Mouse (Mus musculus) liver, postnatal 0 days (tissue): ENCODE data around the gene Rtn3.

Experiments
- CTCF ChIP-seq: sonication (generic); IDR thresholded peaks from 2 replicates; pipeline ENCODE4 v1.5.1; 2016; ENCODE audit warnings: antibody characterized with exemption, low read depth
- EP300 ChIP-seq: IDR thresholded peaks from 2 replicates; pipeline ENCODE4 v1.6.1; 2016; ENCODE audit warnings: antibody characterized with exemption, low read depth, mild to moderate bottlenecking

GRCm38 (mm10) chr19:7423656-7424030, 59.4 kb downstream of the Rtn3 start:
- TF ChIP-seq CTCF (no peak), EP300 (no peak)
